Mouse (Mus musculus) lung, postnatal 0 days (tissue): Measurements from ENCODE around the gene Rasgrp2. TPM values are rescaled to one million over a fixed set of nuclear protein-coding genes. Genes with fewer than 3 reads are reported as not detected.
A peak's percentile ranks its signal among the peaks of the same experiment; 100 is the strongest.

ENCODE experiments used
- ATAC-seq: fragments of 200-750 bp; cut with Nextera tagmentation; 2 replicates; pipeline ENCODE4 v1.8.0; 2017; ENCODE audit warnings: moderate library complexity
- DNase-seq: peaks from one replicate; pipeline ENCODE4 v3.0.0-alpha.2; 2016; ENCODE audit warnings: low spot score
- H3K27ac ChIP-seq: fragments of 300-500 bp; sonication (generic); 2 replicates; pipeline ENCODE4 v1.5.1; 2014; ENCODE audit warnings: antibody characterized with exemption, mild to moderate bottlenecking, low read length, mixed read lengths
- H3K27me3 ChIP-seq: fragments of 300-500 bp; sonication (generic); replicated peaks from 2 replicates; pipeline ENCODE4 v1.6.1; 2014; ENCODE audit warnings: low read length, mixed read lengths; ENCODE audit not compliant: insufficient read depth
- H3K36me3 ChIP-seq: fragments of 300-500 bp; sonication (generic); 2 replicates; pipeline ENCODE4 v1.6.1; 2014; ENCODE audit warnings: low read length, mixed read lengths; ENCODE audit not compliant: insufficient read depth
- H3K4me1 ChIP-seq: fragments of 300-500 bp; sonication (generic); 2 replicates; pipeline ENCODE4 v1.6.1; 2014; ENCODE audit warnings: antibody characterized with exemption, low read depth, low read length, mixed read lengths; ENCODE audit not compliant: insufficient read depth
- H3K4me2 ChIP-seq: fragments of 300-500 bp; sonication (generic); replicated peaks from 2 replicates; pipeline ENCODE4 v1.6.1; 2014; ENCODE audit warnings: low read depth, mild to moderate bottlenecking, low read length, moderate library complexity, mixed read lengths
- H3K4me3 ChIP-seq: fragments of 300-500 bp; sonication (generic); 2 replicates; pipeline ENCODE4 v1.5.1; 2014; ENCODE audit warnings: low read depth, low read length
- H3K9ac ChIP-seq: fragments of 300-500 bp; sonication (generic); replicated peaks from 2 replicates; pipeline ENCODE4 v1.6.1; 2014; ENCODE audit warnings: low read depth, mild to moderate bottlenecking
- H3K9me3 ChIP-seq: fragments of 300-500 bp; sonication (generic); 2 replicates; pipeline ENCODE4 v1.6.1; 2016; ENCODE audit warnings: low read length, mixed read lengths
- CTCF ChIP-seq: IDR thresholded peaks from 2 replicates; pipeline ENCODE4 v1.5.1; 2016; ENCODE audit warnings: antibody characterized with exemption, mild to moderate bottlenecking
- EP300 ChIP-seq: IDR thresholded peaks from 2 replicates; pipeline ENCODE4 v1.6.1; 2016; ENCODE audit warnings: antibody characterized with exemption, mild to moderate bottlenecking, control low read depth
- WGBS: fragments of 180-500 bp; shearing (Covaris S2); extraction: QIAGEN DNeasy Blood & Tissue Kit; methylation state at CpG from one replicate; pipeline ENCODE4 v1.1.7; 2014; 5-methylcytosine and 5-hydroxymethylcytosine counted together
- polyA plus RNA-seq: library from polyadenylated mRNA; unstranded; fragments of >200 nt; fragmentation: Nextera tagmentation; extraction: Ambion mirVana; gene quantifications from 2 replicates; pipeline ENCODE4 v1.2.1, GENCODE M21; 2015

The Rasgrp2 gene
- polyA plus RNA-seq, 1 experiment from 2014 or later = 99.2 TPM

- H3K27ac ChIP-seq = no peak overlapping the region
- WGBS = 34% methylated on average over 5 of the region's 5 CpGs
- TF ChIP-seq CTCF (no peak), EP300 (no peak)
- H3K9ac ChIP-seq = no peak overlapping the region
- peaks cover 6% of the 10 kb centered on the region; the same call in 1 of the 2 replicates for H3K4me1 ChIP-seq
- no peak overlapping the region for H3K4me3 ChIP-seq
- no peaks in the 10 kb centered on the region for H3K36me3 ChIP-seq
- no peak for ATAC-seq
- DNase-seq = no peak
- H3K4me2 ChIP-seq = no peak overlapping the region; the same call in 1 of the 2 replicates
- H3K9me3 ChIP-seq = no peaks in the 10 kb centered on the region
- H3K27me3 ChIP-seq = no peaks in the 10 kb centered on the region
Observed at GRCm38 (mm10) chr19:6448752-6449151, 49.6 kb downstream of the Rasgrp2 start.

GRCm38 (mm10) chr19:6449841-6450240, 50.7 kb downstream of the Rasgrp2 start:
- no peaks in the 10 kb centered on the region for H3K36me3 ChIP-seq
- H3K9me3 ChIP-seq = no peaks in the 10 kb centered on the region
- peaks cover 6% of the 10 kb centered on the region; the same call in 1 of the 2 replicates for H3K4me1 ChIP-seq
- H3K27ac ChIP-seq = no peak overlapping the region
- no peak overlapping the region for H3K9ac ChIP-seq
- DNase-seq = no peak
- no peak overlapping the region for H3K4me3 ChIP-seq
- H3K27me3 ChIP-seq = no peaks in the 10 kb centered on the region
- 68% methylated on average over 7 of the region's 7 CpGs for WGBS
- TF ChIP-seq EP300 = no peak
- no peak for TF ChIP-seq CTCF
- ATAC-seq = no peak
- H3K4me2 ChIP-seq = no peak overlapping the region

GRCm38 (mm10) chr19:6452030-6452494, 52.9 kb downstream of the Rasgrp2 start:
- Histone ChIP-seq H3K27me3 (no peaks in the 10 kb centered on the region), H3K4me3 (no peak overlapping the region), H3K9me3 (no peaks in the 10 kb centered on the region), H3K4me1 (peaks cover 6% of the 10 kb centered on the region; the same call in 1 of the 2 replicates), H3K4me2 (no peak overlapping the region), H3K9ac (no peak overlapping the region), H3K27ac (peak overlapping the region; percentile 60), H3K36me3 (no peaks in the 10 kb centered on the region)
- ATAC-seq = peak; percentile 94
- TF ChIP-seq EP300 (peak; percentile 49; the same call in 1 of the 2 replicates), CTCF (peak; percentile 89)
- 18% methylated on average over 6 of the region's 6 CpGs for whole genome bisulfite sequencing
- peak; percentile 97 for DNase-seq

- 47% methylated on average over 9 of the region's 9 CpGs for WGBS
- TF ChIP-seq EP300 = no peak
- TF ChIP-seq CTCF = no peak
- Histone ChIP-seq H3K4me1 (peaks cover 6% of the 10 kb centered on the region; the same call in 1 of the 2 replicates), H3K4me2 (no peak overlapping the region), H3K9ac (no peak overlapping the region), H3K27ac (no peak overlapping the region), H3K4me3 (no peak overlapping the region), H3K36me3 (no peaks in the 10 kb centered on the region), H3K27me3 (no peaks in the 10 kb centered on the region), H3K9me3 (no peaks in the 10 kb centered on the region)
- ATAC-seq = no peak
- DNase-seq = no peak
Observed at GRCm38 (mm10) chr19:6452672-6453310, 53.7 kb downstream of the Rasgrp2 start.

- no peak overlapping the region for H3K4me3 ChIP-seq
- H3K4me1 ChIP-seq = peaks cover 6% of the 10 kb centered on the region; the same call in 1 of the 2 replicates
- ATAC-seq = no peak
Observed at GRCm38 (mm10) chr19:6453349-6453748, 54.2 kb downstream of the Rasgrp2 start.

GRCm38 (mm10) chr19:6454041-6454720, 55.0 kb downstream of the Rasgrp2 start:
- peaks cover 6% of the 10 kb centered on the region; the same call in 1 of the 2 replicates for H3K4me1 ChIP-seq
- H3K36me3 ChIP-seq = no peaks in the 10 kb centered on the region
- 72% methylated on average over 10 of the region's 10 CpGs for WGBS
- no peak overlapping the region for H3K9ac ChIP-seq
- DNase-seq (no peak), ATAC-seq (no peak)
- H3K27ac ChIP-seq = no peak overlapping the region
- no peaks in the 10 kb centered on the region for H3K9me3 ChIP-seq
- H3K4me2 ChIP-seq = no peak overlapping the region
- H3K4me3 ChIP-seq = no peak overlapping the region
- H3K27me3 ChIP-seq = no peaks in the 10 kb centered on the region
- TF ChIP-seq CTCF (no peak), EP300 (no peak)

More at GRCm38 (mm10) chr19:6453349-6453748, 54.2 kb downstream of the Rasgrp2 start:
- no peak overlapping the region for H3K9ac ChIP-seq
- no peak overlapping the region for H3K27ac ChIP-seq
- 73% methylated on average over 8 of the region's 8 CpGs for WGBS
- DNase-seq = no peak
- H3K36me3 ChIP-seq = no peaks in the 10 kb centered on the region
- TF ChIP-seq EP300 (no peak), CTCF (no peak)
- no peak overlapping the region for H3K4me2 ChIP-seq
- no peaks in the 10 kb centered on the region for H3K27me3 ChIP-seq
- H3K9me3 ChIP-seq = no peaks in the 10 kb centered on the region
